Mouse (Mus musculus) lung, postnatal 10 days (tissue): Measurements from ENCODE around the gene Nek7.

ENCODE experiments used
- DNase-seq: peaks from one replicate; pipeline ENCODE4 v3.0.0; 2021

Nek7 gene

DNA sequence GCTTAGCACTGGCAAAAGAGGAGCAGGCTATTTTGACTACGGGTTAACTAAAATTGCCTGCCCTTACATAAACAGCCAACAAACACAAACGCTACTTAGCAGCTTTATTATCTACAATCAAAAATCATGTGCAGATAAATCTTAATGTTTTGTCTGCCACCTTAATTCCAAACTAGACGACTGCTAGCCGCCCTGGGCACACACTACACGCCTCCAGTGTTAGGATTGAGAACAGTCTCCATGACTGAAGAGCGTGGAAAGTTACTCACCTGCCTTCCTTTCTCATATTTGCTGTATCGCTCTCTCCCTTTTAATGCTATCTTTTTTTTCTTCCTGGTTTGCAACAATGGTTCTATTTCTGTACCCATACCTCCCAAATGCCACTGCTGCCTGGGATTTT is 12.1 kb downstream of the Nek7 start:
- no peak for DNase-seq

DNA sequence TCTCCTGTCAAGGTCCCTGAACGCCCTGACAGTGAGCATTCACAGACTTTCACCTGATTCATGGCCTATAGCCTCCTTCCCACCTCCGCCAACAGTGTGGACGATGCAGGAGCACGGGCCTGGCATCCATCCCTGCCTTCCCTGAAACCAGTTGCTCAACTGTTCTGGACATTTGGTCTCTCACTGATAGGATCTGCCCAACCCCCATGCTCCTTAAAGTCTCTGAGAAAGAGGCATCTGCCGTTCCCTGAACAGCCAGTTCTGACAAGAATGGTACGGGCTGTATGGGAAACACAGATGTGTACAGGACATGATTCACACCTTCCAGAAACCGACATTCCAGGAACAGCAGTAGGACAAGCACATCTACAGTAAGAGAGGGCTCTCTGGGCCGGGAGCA is 13.2 kb downstream of the Nek7 start:
- DNase-seq = no peak

DNA sequence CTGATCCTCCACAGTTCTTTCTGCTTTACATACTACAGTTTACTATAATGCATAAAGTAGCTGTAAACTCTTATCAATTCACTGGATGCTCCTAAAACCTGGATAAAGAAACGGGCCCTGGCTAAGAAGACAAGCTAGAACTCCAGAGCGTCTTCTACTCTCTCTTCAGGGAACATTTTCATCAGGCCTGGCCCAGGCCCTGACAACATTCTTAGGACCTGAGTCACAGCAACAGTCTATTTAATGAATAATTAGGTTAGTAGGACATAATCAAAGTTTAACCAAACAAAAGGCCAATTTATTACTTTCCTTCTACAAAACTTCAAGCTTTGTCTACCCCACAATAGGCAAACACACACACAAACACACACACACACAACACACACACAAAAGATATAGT is 15.2 kb downstream of the Nek7 start:
- DNase-seq = no peak

DNA sequence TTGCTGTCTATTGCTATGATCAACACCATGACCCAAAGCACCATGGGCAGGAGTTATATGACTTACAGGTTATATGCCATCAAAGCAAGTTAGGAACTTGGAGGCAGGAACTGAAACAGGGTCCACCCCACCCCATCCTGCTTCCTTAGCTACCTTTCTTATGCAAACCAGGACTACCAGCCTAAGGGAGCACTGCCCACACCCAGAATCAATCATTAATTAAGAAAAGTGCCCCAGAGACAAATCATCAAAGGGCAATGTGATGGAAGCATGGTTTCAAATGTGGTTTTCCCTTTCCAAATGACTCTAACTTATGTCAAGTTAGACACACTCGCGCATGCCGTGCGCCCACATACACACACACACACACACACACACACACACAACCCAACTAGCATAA is 16.0 kb downstream of the Nek7 start:
- no peak for DNase-seq

DNA sequence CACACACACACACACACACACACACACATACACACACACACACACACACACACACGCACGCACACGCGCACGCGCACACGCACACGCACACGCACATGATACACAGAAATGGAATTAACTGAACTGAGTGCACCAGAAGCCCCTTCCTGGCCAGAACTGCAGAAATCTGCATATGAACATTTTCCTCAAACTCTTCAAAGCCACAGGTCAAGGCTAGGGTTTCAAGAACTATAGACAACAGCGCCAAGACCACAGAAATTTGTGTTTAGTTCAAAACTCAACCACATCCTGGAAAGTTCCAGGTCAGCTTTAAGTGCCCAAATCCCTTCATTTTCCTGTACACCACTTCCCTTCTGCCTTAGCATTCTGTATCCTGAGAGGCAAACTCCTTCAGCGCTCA is 21.9 kb downstream of the Nek7 start:
- no peak for DNase-seq

DNA sequence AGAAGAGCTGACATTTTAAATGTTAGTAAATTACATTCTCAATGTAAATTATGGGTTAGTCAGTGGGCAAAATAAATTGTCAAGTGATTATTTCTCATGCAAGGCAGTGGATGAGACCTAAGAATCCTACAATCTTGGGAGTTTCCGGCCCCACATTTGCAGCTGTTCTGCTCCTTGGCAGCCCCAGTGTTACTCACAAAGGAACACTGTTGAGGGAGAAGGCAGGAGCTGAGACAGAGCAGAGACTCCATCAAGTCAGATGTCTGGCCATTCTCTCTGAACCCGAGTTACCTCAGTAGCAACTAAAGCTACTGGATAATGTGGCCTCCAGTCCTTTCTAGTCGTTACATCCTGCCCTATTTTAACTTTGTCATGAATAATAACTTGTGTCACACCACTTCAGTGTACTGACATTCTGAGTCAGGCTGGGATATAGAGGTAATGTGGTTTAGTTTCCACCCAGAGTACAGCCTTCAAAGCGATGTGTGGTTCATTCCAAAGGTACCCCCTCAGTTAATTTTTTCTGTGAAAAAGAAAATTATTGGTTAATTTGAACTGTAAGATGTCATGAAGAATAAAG is 23.7 kb downstream of the Nek7 start:
- DNase-seq = no peak

DNA sequence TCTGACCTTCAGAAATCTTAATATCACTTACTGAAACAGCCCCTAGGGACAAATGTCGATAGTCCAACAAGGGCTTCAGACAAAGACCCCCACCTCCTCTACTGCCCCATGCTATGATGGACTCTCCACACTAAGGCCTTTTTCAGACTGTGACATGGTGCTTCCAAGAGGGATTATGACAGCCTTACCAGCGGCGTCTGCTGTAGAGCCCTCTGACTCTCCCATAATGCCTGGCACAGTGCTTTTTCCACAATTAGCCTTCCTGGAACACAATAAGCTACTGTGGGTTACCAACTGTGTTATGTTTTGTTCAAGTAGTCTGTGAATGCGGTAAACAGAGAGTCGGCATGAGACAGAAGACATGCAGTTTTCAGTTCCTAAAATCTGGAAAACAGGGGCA is 25.0 kb downstream of the Nek7 start:
- no peak for DNase-seq

DNA sequence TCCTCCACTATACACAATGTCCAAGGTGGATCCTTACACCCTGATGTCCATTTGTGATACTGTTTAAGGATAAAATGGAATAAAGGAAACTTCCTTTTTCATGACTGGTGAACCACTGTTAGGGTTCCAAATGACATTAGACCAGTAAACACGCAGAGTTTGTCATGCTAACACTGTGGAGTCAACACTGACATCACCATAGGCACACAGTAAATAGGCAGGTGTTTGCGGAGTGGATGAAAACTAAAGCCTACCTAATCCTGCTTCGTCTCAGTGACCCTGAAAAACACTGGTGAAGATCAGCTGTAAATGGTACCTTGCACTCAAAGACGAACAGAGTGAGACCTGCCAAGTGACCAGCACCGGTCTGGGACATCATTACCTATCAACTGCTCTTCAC is 26.0 kb downstream of the Nek7 start:
- no peak for DNase-seq

DNA sequence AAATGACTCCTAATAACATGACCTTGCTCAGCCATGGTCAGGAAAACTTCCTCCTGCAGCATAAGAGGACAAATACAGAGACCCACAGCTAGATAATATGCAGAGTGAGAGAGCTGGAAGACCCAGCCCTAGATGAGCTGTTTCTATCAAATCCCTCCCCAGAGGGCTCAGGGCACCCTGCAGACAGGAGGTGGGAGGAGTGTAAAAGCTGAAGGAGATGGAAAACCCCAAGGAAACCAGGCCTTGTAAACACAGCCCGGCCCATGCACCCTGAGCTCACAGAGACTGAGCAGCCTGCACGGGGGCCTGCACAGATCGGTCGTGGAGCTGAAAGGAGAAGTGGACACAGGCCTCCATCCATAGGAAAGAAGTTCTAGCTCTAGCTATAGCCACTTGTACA is 27.5 kb downstream of the Nek7 start:
- no peak for DNase-seq

DNA sequence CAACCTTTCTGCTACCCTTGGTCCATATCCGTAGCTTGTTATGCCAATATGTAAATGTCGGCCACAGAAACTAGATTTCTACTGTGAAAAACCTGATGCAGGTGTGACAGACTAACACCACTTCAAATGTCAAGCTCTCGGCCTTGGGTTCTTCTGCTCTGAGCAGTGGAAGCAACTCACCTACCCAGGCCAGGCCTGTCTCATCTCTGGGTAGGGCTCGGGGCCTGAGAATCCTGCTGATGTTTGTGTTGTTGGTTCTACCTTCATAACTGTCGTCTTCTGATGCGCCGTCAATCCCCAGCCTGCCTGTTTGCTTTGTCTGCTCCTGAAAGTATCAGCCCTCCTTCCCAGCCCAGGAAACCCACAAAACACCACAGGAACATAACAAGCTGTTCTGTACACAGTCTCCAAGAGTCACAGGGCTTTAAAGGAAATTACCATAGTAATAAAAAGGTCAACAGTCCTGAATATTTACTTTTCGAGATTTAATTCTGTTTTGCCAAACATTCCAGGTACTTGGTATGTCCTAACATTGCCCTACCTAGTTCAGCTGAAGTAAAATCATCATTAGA is 29.4 kb downstream of the Nek7 start:
- no peak for DNase-seq

DNA sequence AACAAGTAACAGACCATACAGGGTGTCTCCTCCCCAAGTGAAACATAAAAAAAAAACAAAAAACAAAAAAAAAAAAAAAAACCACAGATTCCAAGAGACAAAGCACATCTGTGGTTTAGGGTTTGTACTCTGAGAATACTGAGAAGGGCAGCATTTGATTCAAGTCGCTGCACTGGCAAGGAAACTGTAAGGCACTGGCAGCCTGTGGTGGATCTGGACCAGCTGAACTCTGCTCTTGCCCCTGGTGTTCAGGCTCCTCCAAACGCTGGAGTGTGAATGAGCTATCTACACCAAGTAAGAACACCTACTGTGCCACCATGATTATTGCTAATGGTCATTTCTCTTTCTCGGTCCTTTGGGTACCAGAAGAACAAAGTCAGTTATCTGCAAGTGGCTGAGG is 30.8 kb downstream of the Nek7 start:
- DNase-seq = no peak

DNA sequence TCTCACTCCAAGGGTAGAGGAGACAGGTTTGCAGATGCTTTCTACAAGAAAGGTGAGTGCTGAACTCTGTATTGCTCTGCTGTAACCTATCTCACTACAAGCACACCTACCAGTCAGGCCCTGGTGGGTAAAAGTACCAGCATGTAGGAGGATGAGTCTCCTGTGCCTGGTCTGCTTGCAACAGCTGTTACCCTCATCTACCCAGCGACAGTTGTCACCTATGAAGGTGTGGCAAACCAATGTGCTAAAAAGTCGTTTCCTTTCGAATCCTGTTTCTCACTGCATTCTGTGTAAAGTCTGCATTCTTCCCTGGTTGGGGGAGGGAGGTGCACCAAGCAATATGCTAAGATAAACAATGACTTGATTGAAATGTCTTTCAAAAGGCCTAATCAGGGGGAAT is 32.1 kb downstream of the Nek7 start:
- no peak for DNase-seq

DNA sequence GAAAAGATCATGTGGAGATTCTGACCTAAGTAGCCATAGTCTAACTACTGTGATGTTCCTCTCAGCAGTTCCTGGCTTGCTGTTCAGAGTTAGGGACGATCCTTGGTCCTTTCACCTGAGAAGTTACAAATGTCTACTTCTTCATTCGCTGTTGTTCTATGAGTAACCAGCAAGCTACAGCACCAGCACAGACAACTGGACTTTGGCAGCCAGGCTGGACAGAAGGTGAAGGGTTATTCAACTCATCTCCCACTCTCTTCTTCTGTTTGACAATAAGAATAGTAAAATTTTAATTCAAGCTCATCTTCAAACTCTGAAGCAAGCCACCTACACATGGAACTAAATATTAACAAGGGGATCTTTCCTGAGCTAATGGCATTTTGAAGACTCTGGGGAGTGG is 33.0 kb downstream of the Nek7 start:
- DNase-seq = no peak

DNA sequence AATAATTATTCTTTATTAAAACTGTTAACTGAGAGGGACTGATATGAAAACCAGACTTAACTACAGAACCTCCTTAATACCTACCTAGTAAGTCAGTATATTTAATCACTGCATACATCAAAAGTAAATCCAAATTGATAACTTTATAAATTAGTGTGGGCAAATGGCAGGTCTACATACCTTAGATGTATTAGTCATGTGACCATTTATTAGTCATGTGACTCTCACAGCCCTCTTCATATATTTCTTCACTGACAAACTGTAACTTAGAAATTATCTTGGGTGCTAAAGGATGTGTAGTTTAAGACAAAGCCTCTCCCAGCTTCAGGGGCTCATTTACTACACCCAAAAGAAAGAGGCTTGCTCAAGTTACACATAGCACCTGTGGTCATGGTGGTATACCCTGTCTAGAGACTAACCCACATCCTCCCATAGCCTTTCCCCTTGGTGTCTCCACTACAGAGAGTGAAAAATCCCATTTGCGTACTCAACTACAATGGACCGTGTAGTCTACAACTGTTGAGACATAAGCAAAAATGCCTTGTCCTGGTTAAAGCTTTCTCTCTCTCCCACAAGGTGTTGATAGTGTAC is 35.4 kb downstream of the Nek7 start:
- no peak for DNase-seq

DNA sequence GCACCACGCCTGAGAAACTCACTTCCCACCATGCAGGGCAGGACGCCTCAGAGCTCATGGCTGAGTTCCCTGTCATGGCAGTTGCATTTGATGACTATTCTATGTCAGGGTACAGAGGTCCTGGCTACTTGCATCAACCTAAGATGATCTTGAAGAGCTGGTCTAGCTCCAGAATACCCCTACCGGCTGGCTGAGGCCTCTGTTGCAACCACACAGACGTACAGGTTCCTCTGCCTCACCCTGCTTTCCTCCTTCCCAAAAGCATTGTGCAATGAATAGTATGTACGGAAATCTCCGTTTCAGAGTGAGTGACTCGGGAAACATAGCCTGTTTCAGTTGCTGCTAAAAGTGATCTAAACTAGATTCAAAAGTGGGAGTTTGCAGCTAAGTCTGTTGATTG is 37.7 kb downstream of the Nek7 start:
- no peak for DNase-seq

DNA sequence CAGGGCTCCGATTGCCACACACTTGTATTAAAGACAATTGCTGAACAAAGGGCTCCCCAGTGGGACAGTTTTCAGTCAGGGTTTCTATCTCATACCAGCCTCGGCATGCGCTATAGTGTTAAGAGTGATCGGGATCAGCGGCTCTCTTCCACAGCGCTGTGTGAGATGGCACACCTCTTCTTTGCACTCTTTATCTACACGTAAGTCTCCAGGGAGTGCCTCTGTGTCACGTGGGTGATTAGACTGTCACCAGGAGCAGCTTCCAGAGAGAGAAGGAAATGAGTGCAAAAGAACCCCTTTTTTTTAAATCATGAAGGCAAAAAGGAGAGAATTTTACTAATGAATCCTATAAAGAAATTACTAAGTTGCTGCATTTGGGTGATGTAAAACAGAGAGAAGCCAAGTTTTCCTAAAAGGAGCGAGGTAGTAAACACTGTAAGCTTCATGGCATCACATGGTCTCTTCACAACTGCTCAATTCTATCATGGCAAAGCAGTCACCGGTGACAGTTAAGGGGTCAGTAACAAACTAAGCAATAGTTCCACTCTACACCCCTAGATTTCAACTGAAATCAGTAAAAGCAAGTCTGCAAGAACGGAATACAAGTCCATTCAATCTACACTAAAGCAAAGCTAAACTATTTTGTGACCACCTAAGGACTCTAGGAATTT is 40.0 kb downstream of the Nek7 start:
- no peak for DNase-seq

DNA sequence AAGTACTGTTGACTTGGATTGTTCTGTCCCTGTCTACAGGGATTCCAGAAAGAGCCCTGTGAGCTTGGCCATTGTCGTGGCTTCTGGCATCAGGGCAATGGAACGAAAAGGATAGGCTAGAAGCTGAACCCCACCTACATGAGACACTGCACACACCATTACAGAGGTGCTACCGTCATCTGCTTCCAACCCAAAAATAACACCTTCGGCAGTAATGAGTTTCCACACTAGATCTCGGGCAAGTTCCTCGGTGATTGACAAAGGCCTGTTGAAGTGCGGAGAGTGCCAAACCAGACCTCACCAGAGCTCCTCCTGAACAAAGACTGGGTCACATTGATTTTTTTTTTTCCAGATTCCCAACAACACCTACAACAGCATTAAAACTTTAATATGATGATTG is 40.7 kb downstream of the Nek7 start:
- DNase-seq = no peak

DNA sequence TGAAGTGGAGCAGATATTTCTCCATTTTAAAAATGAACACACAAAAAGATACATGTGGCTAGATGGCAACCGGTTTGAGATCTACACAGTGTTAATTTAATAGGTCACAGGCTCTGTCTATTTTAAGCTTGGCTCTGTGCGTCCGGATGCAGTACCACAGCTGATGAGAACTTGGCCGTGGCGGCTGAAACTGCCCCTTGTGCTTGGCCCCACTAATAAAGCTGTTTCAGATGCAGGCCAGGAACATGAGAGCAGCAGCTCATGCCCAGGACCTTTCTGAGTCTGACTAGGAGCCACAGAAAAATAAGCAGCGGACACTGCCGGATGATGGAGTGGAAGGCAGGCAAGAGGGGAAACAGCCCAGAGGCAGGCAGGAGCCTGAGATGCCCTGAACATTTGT is 43.1 kb downstream of the Nek7 start:
- peak; percentile 18 for DNase-seq

DNA sequence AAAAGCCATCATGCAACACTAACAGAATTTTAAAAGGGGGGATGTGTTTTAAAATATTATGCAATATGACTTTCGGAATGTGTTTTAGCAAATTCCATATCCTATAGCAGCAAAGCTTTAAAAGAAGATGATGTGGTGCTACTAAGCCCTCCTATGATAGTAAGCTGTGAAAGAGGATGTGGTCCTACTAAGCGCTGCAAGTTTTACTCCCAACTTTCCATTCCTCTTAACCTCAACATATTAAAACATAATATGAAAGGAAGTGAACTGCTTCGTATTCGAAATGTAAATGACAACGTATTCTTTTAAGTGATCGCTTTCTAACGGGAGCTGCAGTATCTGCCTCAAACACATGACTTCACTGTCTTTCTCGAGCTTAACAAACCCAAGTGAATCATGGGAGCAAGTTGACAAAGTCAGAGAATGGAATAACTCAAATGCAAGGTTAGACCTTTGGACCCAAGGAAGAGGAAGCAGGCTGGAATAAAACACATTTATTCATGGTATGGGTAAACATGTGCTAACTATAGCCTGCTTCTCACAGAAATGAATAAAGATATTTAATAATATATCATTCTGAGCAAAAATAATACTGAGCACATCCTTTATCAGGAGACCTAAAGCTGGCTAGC is 43.8 kb downstream of the Nek7 start:
- no peak for DNase-seq

DNA sequence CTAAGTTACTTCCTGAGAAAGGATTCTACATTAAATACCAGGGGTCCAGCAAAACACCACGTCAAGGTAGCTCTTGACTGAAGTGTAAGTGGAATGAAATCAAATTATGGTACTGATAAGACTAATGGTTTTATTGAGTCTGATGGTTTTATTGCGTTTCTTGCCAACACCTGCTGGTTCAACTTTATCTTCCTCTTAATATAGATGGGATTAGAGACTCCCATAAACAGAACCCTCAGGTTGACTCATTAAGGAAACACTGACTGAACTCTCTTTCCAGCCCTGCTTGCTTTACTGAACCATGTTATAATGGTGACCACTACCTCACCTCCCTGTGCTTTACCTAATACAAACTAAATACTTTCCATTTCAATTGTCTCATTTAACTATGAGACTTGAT is 44.3 kb downstream of the Nek7 start:
- no peak for DNase-seq

DNA sequence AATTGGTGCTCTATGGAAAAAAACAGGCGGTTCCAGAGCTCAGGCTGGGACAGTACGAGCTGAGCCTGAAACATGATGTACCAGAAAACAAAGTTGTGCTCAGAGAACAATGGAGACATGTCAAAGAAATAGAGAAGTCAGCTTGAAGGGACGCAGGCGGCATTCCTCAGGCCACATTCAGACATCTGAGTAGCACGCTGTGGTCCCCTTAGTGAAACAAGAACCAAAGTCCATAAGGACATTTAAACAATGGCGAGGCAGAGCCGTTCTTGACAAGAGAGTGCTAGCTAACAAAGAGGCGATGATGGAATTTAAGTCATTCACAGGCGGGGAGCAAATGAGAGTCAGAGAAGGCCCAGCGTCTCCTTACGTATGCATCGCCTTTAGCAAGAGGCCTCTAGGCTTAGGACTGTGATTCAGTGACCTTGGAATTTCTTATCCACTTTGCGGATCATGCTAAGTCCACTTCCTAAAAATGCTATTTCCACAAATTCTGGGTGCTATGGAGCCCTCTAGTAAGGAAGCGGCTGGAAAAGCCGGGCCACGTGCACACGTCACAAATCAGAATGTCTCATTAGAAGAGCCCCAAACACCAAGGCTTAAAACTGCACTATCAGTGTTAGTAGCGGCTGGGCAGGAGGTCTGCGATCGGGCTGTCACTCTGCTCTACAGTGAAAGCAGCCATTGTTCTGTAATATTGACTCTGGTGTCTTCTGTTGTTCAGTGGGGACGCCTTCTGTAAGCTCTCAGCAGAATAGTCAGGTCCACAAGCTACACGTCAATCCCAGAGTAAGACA is 48.2 kb downstream of the Nek7 start:
- no peak for DNase-seq

DNA sequence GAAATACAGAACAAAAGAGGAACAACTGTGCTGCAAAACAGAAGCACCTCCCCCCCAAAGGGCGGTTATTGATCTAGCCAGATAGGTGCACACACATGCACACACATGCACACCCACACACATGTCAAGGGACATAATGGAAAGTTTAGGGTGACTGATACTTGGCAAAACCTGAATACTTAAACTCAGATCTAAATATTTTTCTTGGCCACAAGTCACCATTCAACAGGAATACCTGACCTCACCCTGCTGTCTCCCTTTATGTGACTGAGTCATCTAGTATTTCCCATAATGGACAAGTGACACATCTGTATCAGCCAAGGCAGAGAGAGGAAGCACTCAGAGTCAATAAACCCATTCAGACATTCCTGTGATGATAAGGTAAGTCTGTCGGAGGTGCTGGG is 48.9 kb downstream of the Nek7 start:
- DNase-seq = no peak
